Mouse (Mus musculus) CH12.LX (cell line): ENCODE measurements at regions not wholly inside any gene's neighbourhood (a gene's known extent, or its start where the extent isn't known, plus 50 kb on each side); places are given as distances from the start of the nearest gene placed in this dataset.

ENCODE experiments used
- BHLHE40 ChIP-seq: IDR thresholded peaks from 2 replicates; pipeline ENCODE4 v1.6.1; 2011; ENCODE audit warnings: mild to moderate bottlenecking, low read depth, low read length, improper control_type of control experiment
- CHD1 ChIP-seq: IDR thresholded peaks from 2 replicates; pipeline ENCODE4 v1.6.1; 2012; ENCODE audit warnings: low read depth, low read length, improper control_type of control experiment, inconsistent platforms
- CTCF ChIP-seq, 2 experiments: IDR thresholded peaks in 1 of 2; conservative IDR thresholded peaks in 1 of 2; 2 replicates each; pipeline ENCODE4 v1.5.1; 2011 to 2012; ENCODE audit warnings: low read depth in 2 of 2, low read length in 2 of 2, improper control_type of control experiment in 1 of 2, inconsistent platforms in 1 of 2, mild to moderate bottlenecking in 1 of 2, moderate library complexity in 1 of 2
- ELF1 ChIP-seq: IDR thresholded peaks from 2 replicates; pipeline ENCODE4 v1.6.1; 2014; ENCODE audit warnings: low read depth, mild to moderate bottlenecking, inconsistent platforms, low read length, improper control_type of control experiment
- EP300 ChIP-seq: IDR thresholded peaks from 2 replicates; pipeline ENCODE4 v1.6.1; 2011; ENCODE audit warnings: low read length, improper control_type of control experiment
- JUND ChIP-seq: conservative IDR thresholded peaks from 2 replicates; pipeline ENCODE4 v1.6.1; 2011; ENCODE audit warnings: low read depth, low read length, improper control_type of control experiment
- KAT2A ChIP-seq: IDR thresholded peaks from 2 replicates; pipeline ENCODE4 v1.6.1; 2012; ENCODE audit warnings: low read length, improper control_type of control experiment, inconsistent platforms; ENCODE audit not compliant: insufficient replicate concordance
- PAX5 ChIP-seq: IDR thresholded peaks from 2 replicates; pipeline ENCODE4 v1.6.1; 2012; ENCODE audit warnings: low read length, inconsistent platforms, mixed read lengths
- POLR2A ChIP-seq: IDR thresholded peaks from 2 replicates; pipeline ENCODE4 v1.6.1; 2011; ENCODE audit warnings: low read depth, mild to moderate bottlenecking, improper control_type of control experiment, low read length
- SIN3A ChIP-seq: IDR thresholded peaks from 2 replicates; pipeline ENCODE4 v1.6.1; 2012; ENCODE audit warnings: low read length, improper control_type of control experiment, inconsistent platforms
- USF1 ChIP-seq: IDR thresholded peaks from 2 replicates; pipeline ENCODE4 v1.6.1; 2014; ENCODE audit warnings: low read depth, mild to moderate bottlenecking, inconsistent platforms, low read length, improper control_type of control experiment

- TF ChIP-seq USF1, result no peak
- no peak for TF ChIP-seq BHLHE40
- TF ChIP-seq CTCF (conservative IDR thresholded peaks at IDR 0.05 in 1 of 2, IDR thresholded peaks at IDR 0.05 in 1 of 2; ENCODE audit: low read depth in 2 of 2, low read length in 2 of 2), result no peak
- no peak for TF ChIP-seq POLR2A
- no peak for TF ChIP-seq ELF1
- TF ChIP-seq KAT2A, result no peak
- TF ChIP-seq EP300, result no peak
- TF ChIP-seq PAX5, result no peak
- TF ChIP-seq JUND, result no peak
- no peak for TF ChIP-seq SIN3A
- no peak for TF ChIP-seq CHD1
Observed at GRCm38 (mm10) chr16:24149441-24149840, 160.8 kb upstream of the Bcl6 start.
